Mouse (Mus musculus) neural tube, embryonic 13.5 days (tissue): ENCODE data around the gene Ccdc96. TPM values are rescaled to one million over a fixed set of nuclear protein-coding genes. Genes with fewer than 3 reads are reported as not detected.

Source experiments
- ATAC-seq: fragments of 200-750 bp; cut with Nextera tagmentation; 2 replicates; pipeline ENCODE4 v1.8.0; 2017; ENCODE audit warnings: low read depth, mild to moderate bottlenecking, moderate TSS enrichment, moderate library complexity
- H3K27ac ChIP-seq: fragments of 300-500 bp; sonication (generic); replicated peaks from 2 replicates; pipeline ENCODE4 v1.5.1; 2015; ENCODE audit warnings: moderate library complexity, mild to moderate bottlenecking, inconsistent platforms
- H3K27me3 ChIP-seq: fragments of 300-500 bp; sonication (generic); 2 replicates; pipeline ENCODE4 v1.6.1; 2015; ENCODE audit warnings: mild to moderate bottlenecking, inconsistent platforms
- H3K36me3 ChIP-seq: fragments of 300-500 bp; sonication (generic); 2 replicates; pipeline ENCODE4 v1.6.1; 2015; ENCODE audit warnings: mild to moderate bottlenecking, inconsistent platforms
- H3K4me1 ChIP-seq: fragments of 300-500 bp; sonication (generic); replicated peaks from 2 replicates; pipeline ENCODE4 v1.6.1; 2015; ENCODE audit warnings: inconsistent platforms
- H3K4me2 ChIP-seq: fragments of 300-500 bp; sonication (generic); 2 replicates; pipeline ENCODE4 v1.6.1; 2015; ENCODE audit warnings: inconsistent platforms, mild to moderate bottlenecking, moderate library complexity
- H3K4me3 ChIP-seq: fragments of 300-500 bp; sonication (generic); 2 replicates; pipeline ENCODE4 v1.5.1; 2015; ENCODE audit warnings: mild to moderate bottlenecking, inconsistent platforms
- H3K9ac ChIP-seq: fragments of 300-500 bp; sonication (generic); 2 replicates; pipeline ENCODE4 v1.6.1; 2015; ENCODE audit warnings: moderate library complexity, mild to moderate bottlenecking, inconsistent platforms
- H3K9me3 ChIP-seq: fragments of 300-500 bp; sonication (generic); 2 replicates; pipeline ENCODE4 v1.6.1; 2016; ENCODE audit warnings: inconsistent platforms
- WGBS: fragments of 180-500 bp; shearing (Covaris S2); methylation state at CpG from one replicate; pipeline ENCODE4 v1.1.7; 2015; 5-methylcytosine and 5-hydroxymethylcytosine counted together
- polyA plus RNA-seq: library from polyadenylated mRNA; unstranded; fragments of >200 nt; fragmentation: Nextera tagmentation; extraction: Ambion mirVana; gene quantifications from 2 replicates; pipeline ENCODE4 v1.2.1, GENCODE M21; 2015

Ccdc96 gene
- polyA plus RNA-seq, 1 experiment from 2014 or later, result 4.0 TPM

- 95% methylated on average over 2 of the region's 2 CpGs for WGBS
- H3K9me3 ChIP-seq, result no peaks in the 10 kb centered on the region
- peaks cover 93% of the 10 kb centered on the region for H3K36me3 ChIP-seq
- no peak overlapping the region for H3K4me3 ChIP-seq
- no peaks in the 10 kb centered on the region for H3K27me3 ChIP-seq
- ATAC-seq, result no peak
- H3K9ac ChIP-seq, result no peak overlapping the region
- no peak overlapping the region for H3K4me2 ChIP-seq
- no peaks in the 10 kb centered on the region for H3K4me1 ChIP-seq
- H3K27ac ChIP-seq, result no peak overlapping the region
Observed at GRCm38 (mm10) chr5:36510956-36511355, 26.6 kb downstream of the Ccdc96 start.

- H3K36me3 ChIP-seq, result peaks cover 90% of the 10 kb centered on the region
Observed at GRCm38 (mm10) chr5:36515126-36515525, 30.7 kb downstream of the Ccdc96 start.

GRCm38 (mm10) chr5:36515558-36515957, 31.2 kb downstream of the Ccdc96 start:
- H3K4me2 ChIP-seq, result no peak overlapping the region
- no peak overlapping the region for H3K9ac ChIP-seq
- H3K9me3 ChIP-seq, result no peaks in the 10 kb centered on the region
- peaks cover 90% of the 10 kb centered on the region for H3K36me3 ChIP-seq
- WGBS, result 89% methylated on average over 5 of the region's 5 CpGs
- H3K27ac ChIP-seq, result no peak overlapping the region
- no peaks in the 10 kb centered on the region for H3K4me1 ChIP-seq
- H3K27me3 ChIP-seq, result no peaks in the 10 kb centered on the region
- H3K4me3 ChIP-seq, result no peak overlapping the region
- no peak for ATAC-seq

More at GRCm38 (mm10) chr5:36515126-36515525, 30.7 kb downstream of the Ccdc96 start:
- Histone ChIP-seq H3K27me3 (no peaks in the 10 kb centered on the region), H3K9ac (no peak overlapping the region), H3K4me2 (no peak overlapping the region), H3K4me3 (no peak overlapping the region), H3K27ac (no peak overlapping the region), H3K4me1 (no peaks in the 10 kb centered on the region), H3K9me3 (no peaks in the 10 kb centered on the region)
- WGBS, result 94% methylated on average over 1 of the region's 1 CpGs
- no peak for ATAC-seq

GRCm38 (mm10) chr5:36517596-36517995, 33.2 kb downstream of the Ccdc96 start:
- Histone ChIP-seq H3K27me3 (no peaks in the 10 kb centered on the region), H3K27ac (no peak overlapping the region), H3K4me3 (no peak overlapping the region), H3K36me3 (peaks cover 88% of the 10 kb centered on the region), H3K9me3 (no peaks in the 10 kb centered on the region), H3K4me1 (no peaks in the 10 kb centered on the region), H3K9ac (no peak overlapping the region), H3K4me2 (no peak overlapping the region)
- WGBS, result 82% methylated on average over 3 of the region's 3 CpGs
- no peak for ATAC-seq

GRCm38 (mm10) chr5:36519751-36520150, 35.4 kb downstream of the Ccdc96 start:
- Histone ChIP-seq H3K4me1 (no peaks in the 10 kb centered on the region), H3K4me3 (no peak overlapping the region), H3K9me3 (no peaks in the 10 kb centered on the region), H3K36me3 (peaks cover 91% of the 10 kb centered on the region), H3K27me3 (no peaks in the 10 kb centered on the region), H3K27ac (no peak overlapping the region), H3K4me2 (no peak overlapping the region), H3K9ac (no peak overlapping the region)
- ATAC-seq, result no peak
- WGBS, result 72% methylated on average over 3 of the region's 3 CpGs

GRCm38 (mm10) chr5:36522782-36523181, 38.4 kb downstream of the Ccdc96 start:
- Histone ChIP-seq H3K36me3 (peaks cover 72% of the 10 kb centered on the region), H3K4me3 (no peak overlapping the region), H3K4me2 (no peak overlapping the region), H3K9me3 (no peaks in the 10 kb centered on the region), H3K27ac (no peak overlapping the region), H3K4me1 (peaks cover 11% of the 10 kb centered on the region), H3K9ac (no peak overlapping the region), H3K27me3 (no peaks in the 10 kb centered on the region)
- ATAC-seq, result no peak
- WGBS, result 73% methylated on average over 2 of the region's 2 CpGs

GRCm38 (mm10) chr5:36523219-36523703, 38.9 kb downstream of the Ccdc96 start:
- no peak overlapping the region for H3K9ac ChIP-seq
- peaks cover 16% of the 10 kb centered on the region for H3K4me1 ChIP-seq
- WGBS, result 89% methylated on average over 5 of the region's 5 CpGs
- no peaks in the 10 kb centered on the region for H3K9me3 ChIP-seq
- no peak for ATAC-seq
- H3K27ac ChIP-seq, result no peak overlapping the region
- H3K36me3 ChIP-seq, result peaks cover 67% of the 10 kb centered on the region
- no peak overlapping the region for H3K4me3 ChIP-seq
- H3K27me3 ChIP-seq, result no peaks in the 10 kb centered on the region
- no peak overlapping the region for H3K4me2 ChIP-seq

GRCm38 (mm10) chr5:36525216-36525615, 40.8 kb downstream of the Ccdc96 start:
- 75% methylated on average over 2 of the region's 2 CpGs for WGBS
- Histone ChIP-seq H3K27me3 (no peaks in the 10 kb centered on the region), H3K9me3 (no peaks in the 10 kb centered on the region), H3K27ac (no peak overlapping the region), H3K4me1 (peaks cover 33% of the 10 kb centered on the region), H3K4me3 (no peak overlapping the region), H3K9ac (no peak overlapping the region), H3K36me3 (peaks cover 48% of the 10 kb centered on the region), H3K4me2 (no peak overlapping the region)
- no peak for ATAC-seq

- Histone ChIP-seq H3K36me3 (peaks cover 39% of the 10 kb centered on the region), H3K4me2 (no peak overlapping the region), H3K9me3 (no peaks in the 10 kb centered on the region), H3K27ac (no peak overlapping the region), H3K9ac (no peak overlapping the region), H3K27me3 (no peaks in the 10 kb centered on the region), H3K4me1 (peaks cover 38% of the 10 kb centered on the region), H3K4me3 (no peak overlapping the region)
- no peak for ATAC-seq
- 82% methylated on average over 5 of the region's 5 CpGs for WGBS
Observed at GRCm38 (mm10) chr5:36526274-36526673, 41.9 kb downstream of the Ccdc96 start.

- H3K4me1 ChIP-seq, result peaks cover 38% of the 10 kb centered on the region
- no peak overlapping the region for H3K4me2 ChIP-seq
- H3K27ac ChIP-seq, result no peak overlapping the region
- WGBS, result 93% methylated on average over 2 of the region's 2 CpGs
- H3K27me3 ChIP-seq, result no peaks in the 10 kb centered on the region
- H3K4me3 ChIP-seq, result no peak overlapping the region
- no peaks in the 10 kb centered on the region for H3K9me3 ChIP-seq
- peaks cover 33% of the 10 kb centered on the region for H3K36me3 ChIP-seq
- ATAC-seq, result no peak
- no peak overlapping the region for H3K9ac ChIP-seq
Observed at GRCm38 (mm10) chr5:36526921-36527320, 42.5 kb downstream of the Ccdc96 start.

GRCm38 (mm10) chr5:36529698-36530097, 45.3 kb downstream of the Ccdc96 start:
- Histone ChIP-seq H3K36me3 (peaks cover 8% of the 10 kb centered on the region; the same call in 1 of the 2 replicates), H3K4me2 (peak overlapping the region; percentile 89), H3K9ac (peak overlapping the region; percentile 95), H3K4me1 (peaks cover 38% of the 10 kb centered on the region), H3K9me3 (no peaks in the 10 kb centered on the region), H3K4me3 (peak overlapping the region; percentile 94), H3K27me3 (no peaks in the 10 kb centered on the region), H3K27ac (peak overlapping the region; percentile 89)
- no peak; the same call in 1 of the 2 replicates for ATAC-seq
- 11% methylated on average over 5 of the region's 5 CpGs for WGBS

GRCm38 (mm10) chr5:36530129-36530751, 45.9 kb downstream of the Ccdc96 start:
- Histone ChIP-seq H3K4me3 (peak overlapping the region; percentile 94), H3K27me3 (no peaks in the 10 kb centered on the region), H3K36me3 (0 out of 2 replicates have a peak, but pooled peaks cover 5% of the 10 kb centered on the region), H3K4me1 (peaks cover 38% of the 10 kb centered on the region), H3K4me2 (peak overlapping the region; percentile 89), H3K9ac (peak overlapping the region; percentile 95), H3K27ac (peak overlapping the region; percentile 89), H3K9me3 (no peaks in the 10 kb centered on the region)
- ATAC-seq, result peak; percentile 96
- under 1% methylated on average over 28 of the region's 28 CpGs for WGBS
